Mouse (Mus musculus) adrenal gland, adult (tissue): ENCODE results near the gene Snx4.
"Not testable (repeated sequence)": the region's sequence is repeated elsewhere in the genome, so short reads cannot be mapped to it uniquely, and the experiment has no call there.

Experiments
- DNase-seq, 2 experiments: peaks; one replicate each; pipeline ENCODE4 v3.0.0; 2022 to 2023; ENCODE audit warnings: low spot score in 1 of 2; ENCODE audit not compliant: inconsistent age in 2 of 2

The Snx4 gene

DNA sequence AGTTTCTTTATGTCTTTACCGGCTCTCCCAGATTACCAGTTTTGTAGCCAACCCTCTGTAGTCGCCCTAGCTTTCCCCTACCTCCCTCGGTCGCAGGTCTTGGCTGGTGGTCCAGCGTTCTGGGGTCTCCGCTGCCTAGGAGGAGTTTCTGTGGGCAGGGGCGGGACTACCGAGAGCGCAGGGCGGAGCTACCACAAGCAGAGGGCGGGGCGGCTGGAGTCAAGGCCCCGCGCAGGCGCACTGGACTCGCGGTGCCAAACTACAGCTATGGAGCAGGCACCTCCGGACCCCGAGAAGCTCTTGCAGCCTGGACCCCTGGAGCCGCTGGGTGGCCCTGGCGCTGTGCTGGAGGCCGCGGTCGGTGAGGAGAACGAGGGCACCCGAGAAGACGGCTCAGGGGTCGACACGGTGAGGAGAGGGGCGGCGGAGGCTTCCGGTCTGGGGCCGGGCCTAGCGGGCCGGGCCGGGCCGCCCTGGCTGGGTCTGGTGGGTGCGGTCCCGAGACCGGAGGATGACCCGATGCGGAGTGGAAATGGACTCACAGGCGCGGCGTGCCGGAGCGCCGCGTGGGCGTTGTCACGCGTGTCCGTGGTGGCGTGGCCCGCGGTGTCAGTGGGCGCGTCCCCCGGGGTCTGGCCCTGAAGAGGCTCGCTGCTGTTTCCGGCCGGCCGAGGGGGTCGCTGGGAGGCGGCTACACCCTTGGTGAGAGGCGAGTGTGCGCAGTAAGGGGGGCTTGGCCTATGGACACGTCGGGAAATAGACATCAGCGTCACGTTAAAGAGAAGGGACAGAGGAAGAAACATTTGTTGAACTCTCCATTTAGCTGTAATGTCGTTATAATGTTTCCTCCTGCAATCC is at the start of gene Snx4:
TSS of gene Snx4 (plus strand) at position 249 of the 858 bp plus-strand sequence.
- peak; percentile 94 to 99 for DNase-seq

- no peak for DNase-seq
Measured at GRCm38 (mm10) chr16:33210812-33211211, 40.4 kb upstream of the Snx4 start.

DNA sequence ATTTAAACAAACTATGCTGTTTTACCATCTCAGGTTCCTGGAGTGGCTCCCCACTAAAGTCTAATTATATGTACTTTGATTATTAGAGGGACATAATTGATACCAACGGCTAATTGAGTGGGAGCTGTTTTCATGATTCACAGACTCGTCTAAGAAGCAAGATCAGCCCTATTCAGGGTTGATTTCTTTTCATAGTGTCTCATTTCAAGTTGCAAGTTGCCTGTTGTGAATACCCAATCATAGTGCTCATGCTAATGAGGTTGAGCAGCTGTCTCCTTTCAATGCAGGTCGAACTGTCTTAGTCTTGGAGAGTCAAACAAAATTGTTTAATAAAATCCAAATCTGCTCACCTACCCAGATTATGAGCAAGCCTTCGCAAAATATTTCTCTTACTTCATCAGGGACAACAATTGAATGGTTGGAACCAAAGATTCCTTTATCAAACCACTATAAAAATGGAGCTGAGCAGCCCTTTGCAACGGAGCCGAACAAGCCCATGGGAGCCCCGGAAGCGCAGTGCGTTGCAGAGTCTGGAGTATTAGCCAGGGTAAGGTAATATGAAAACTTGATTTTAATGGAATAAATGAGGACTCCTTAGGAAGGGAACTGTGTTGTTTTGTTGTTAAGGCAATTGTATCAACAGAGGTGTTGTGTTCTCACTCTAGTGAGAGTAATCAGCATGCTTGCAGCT is 34.8 kb upstream of the Snx4 start:
- DNase-seq: no peak

DNA sequence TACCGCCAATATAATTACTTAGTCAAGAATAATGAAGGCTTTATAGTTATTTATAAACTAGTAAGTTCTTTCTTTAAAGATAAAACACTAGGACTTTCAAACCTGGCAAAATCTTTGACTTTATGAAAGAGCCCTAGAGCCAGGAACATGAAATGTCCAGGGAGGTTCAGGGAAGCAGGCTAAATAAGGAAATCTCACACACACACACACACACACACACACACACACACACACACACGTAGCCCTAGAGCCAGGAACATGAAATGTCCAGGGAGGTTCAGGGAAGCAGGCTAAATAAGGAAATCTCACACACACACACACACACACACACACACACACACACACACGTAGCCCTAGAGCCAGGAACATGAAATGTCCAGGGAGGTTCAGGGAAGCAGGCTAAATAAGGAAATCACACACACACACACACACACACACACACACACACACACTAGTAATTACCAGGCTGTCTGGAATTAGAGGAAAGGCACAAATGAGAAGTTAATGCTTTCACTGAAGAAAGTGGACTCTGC is 33.6 kb upstream of the Snx4 start:
- not testable (repeated sequence) for DNase-seq

- DNase-seq: no peak
Measured at GRCm38 (mm10) chr16:33222482-33222881, 28.8 kb upstream of the Snx4 start.

- no peak for DNase-seq
Measured at GRCm38 (mm10) chr16:33224381-33224780, 26.9 kb upstream of the Snx4 start.

DNA sequence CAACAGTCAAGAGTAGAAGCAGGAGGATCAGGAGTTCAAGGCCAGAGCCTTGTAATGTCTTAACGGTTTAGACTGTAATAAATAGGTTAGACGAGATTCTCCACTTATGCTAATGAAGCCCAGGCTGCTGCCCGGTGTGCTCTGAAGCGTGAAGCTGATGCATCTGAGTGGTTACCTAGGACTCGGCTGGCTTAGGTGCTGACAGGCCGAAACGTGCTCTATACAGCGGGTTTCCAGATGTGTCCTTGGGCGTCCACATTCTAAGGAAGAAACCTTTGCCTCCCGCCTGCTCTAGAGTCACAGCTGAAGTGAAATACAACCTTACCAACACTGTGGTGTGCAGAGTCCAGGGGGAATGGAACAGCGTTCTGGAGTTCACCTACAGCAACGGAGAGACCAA is 17.1 kb upstream of the Snx4 start:
- DNase-seq: no peak

DNA sequence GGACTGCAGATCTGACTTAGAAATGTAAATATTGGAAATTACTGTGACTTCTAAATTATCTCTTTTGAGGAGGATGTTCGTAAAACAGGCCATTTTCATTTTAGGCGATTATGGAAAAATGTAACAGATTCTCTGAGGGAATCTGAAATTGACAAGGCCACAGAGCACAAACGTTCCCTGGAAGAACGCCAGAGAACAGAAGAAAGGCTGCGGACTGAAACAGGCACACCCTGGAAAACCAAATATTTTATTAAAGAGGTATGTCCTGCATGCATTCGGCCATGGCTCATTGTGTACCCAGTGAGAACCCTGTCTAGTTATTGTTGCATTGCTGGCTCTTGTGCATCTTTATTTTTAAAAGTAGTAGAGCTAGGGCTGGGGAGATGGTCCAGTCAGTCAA is 15.1 kb upstream of the Snx4 start:
- DNase-seq: peak; percentile 56 to 70

DNA sequence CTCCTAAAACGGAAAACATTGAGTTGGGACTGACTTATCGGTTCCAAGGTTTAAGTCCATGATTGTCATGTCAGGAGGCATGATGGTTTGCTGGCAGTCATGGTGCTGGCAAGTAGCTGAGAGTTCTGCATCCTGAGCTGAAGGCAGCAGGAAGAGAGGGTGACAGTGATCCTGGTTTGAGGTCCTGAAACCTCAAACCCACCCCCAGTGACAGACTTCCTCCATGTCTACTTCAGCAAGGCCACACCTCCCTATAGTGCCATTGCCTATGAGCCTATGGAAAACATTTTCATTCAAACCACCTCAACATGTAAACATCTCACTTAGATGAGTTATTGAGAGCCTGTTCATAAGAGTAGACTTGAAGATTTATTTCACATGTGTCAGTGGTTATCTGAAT is 11.9 kb upstream of the Snx4 start:
- no peak for DNase-seq

GRCm38 (mm10) chr16:33242046-33242445 is 9.2 kb upstream of the Snx4 start:
- peak; percentile 71 to 83 for DNase-seq

- DNase-seq: no peak
Measured at GRCm38 (mm10) chr16:33244136-33244691, 7.0 kb upstream of the Snx4 start.

GRCm38 (mm10) chr16:33244933-33245470 is 6.2 kb upstream of the Snx4 start:
- no peak for DNase-seq

GRCm38 (mm10) chr16:33246526-33246925 is 4.7 kb upstream of the Snx4 start:
- DNase-seq: no peak

DNA sequence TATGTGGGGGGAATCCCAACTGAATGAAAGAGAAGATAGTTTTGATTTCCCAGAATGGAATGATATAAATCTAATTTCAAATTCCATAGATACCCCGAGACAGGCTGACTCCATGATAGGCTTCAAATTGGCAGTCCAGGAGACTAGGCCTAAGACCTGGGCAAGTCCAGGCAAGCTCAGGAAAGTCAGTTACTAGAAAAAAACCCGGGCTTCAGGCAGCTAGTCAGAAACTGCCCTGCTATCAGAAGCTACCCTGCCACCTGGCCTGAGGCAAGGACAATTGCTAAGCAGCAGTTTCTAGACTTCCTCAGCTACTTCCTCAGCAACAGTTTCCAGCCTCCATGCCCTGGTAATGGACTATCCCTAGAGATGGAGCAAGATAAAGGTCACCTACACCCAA is 4.2 kb upstream of the Snx4 start:
- no peak for DNase-seq

- DNase-seq: no peak
Measured at GRCm38 (mm10) chr16:33250651-33251120, 556 bp upstream of the Snx4 start.

- no peak for DNase-seq
Measured at GRCm38 (mm10) chr16:33255601-33256000, 4.4 kb downstream of the Snx4 start.

DNA sequence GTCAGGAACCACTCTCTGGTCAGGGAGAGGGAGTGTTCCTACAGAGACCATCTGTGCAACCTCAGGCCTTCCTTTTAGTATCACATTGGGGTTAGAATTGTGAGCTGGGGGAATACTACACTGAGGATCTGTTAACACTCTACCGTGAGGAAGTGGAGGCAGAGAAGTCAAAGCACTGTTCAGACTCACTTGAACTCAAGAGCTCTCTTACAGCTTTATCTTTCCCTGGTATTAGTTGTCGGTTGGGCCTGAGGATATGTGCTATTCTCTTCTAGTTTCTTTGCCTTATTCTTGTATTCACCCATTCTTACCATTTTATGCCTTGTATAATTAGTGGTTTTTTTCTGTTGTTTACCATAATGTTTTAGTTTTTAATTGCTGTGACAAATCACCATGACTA is 7.3 kb downstream of the Snx4 start:
- no peak for DNase-seq

- no peak for DNase-seq
Measured at GRCm38 (mm10) chr16:33259824-33260223, 8.6 kb downstream of the Snx4 start.

DNA sequence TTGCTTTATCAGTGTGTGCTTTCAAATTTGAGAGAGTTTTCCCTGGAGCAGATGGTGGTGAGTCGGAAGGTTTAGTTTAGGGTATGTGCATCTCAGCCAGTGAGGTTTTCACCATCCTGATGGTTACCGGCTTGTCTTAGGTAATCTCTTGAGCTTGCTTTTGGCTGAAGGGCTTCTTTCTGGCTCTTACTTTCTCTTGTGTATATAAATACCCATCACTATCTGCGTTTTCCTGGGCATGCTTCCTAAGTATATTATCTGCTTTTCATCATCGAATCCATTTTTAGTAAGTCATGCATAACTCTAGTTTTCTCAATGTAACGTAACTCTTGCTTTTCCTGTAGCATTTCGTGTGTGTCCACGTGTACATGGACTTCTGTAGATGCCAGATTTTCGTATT is 9.6 kb downstream of the Snx4 start:
- DNase-seq: no peak

DNA sequence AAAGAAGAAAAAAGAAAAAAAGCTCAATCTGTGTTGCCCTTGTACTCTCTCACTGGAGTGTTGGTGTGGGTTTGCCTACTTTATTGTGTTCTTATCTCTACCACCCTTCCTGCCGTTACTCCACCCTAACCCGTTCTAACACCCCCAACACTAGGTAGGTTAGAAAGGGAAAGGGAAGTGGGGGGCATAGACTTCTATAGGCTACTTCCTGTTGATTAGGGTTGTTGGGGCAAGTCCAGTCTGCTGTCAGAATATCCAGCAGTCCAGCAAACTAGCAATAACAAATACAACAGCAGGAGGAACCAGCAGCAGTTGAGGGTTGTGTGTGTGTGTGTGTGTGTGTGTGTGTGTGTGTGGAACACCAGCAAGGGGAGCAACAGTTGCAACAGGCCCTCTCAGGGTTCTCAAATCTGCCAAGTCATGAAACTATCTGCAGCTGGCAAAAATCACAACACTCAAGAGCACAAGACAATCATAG is 10.4 kb downstream of the Snx4 start:
- DNase-seq: no peak

DNA sequence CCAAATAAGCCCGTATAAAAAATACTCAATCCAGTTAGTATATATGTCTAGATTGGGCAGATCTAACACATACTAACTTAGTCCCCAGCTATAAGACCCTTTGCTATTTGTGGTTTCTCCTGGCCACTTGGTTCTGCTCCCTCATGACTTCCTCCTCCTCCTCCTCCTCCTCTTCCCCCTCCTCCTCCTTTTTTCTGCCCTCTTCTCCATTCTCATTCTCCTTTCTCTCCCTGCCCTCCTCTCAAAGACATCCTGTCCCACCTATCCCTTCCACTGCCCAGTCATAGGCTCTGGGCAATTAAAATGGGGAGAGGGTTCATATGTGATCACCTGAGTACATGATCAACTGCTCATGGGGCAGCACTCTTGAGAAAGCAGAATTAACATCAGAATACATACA is 10.9 kb downstream of the Snx4 start:
- no peak for DNase-seq
